Mouse (Mus musculus): ENCODE results near the gene Ccdc146. TPM values are rescaled to one million over a fixed set of nuclear protein-coding genes. Genes with fewer than 3 reads are reported as not detected.

Gene Ccdc146
- total RNA-seq, 2 experiments from 2014 or later = 0.96 to 1.1 TPM

DNA sequence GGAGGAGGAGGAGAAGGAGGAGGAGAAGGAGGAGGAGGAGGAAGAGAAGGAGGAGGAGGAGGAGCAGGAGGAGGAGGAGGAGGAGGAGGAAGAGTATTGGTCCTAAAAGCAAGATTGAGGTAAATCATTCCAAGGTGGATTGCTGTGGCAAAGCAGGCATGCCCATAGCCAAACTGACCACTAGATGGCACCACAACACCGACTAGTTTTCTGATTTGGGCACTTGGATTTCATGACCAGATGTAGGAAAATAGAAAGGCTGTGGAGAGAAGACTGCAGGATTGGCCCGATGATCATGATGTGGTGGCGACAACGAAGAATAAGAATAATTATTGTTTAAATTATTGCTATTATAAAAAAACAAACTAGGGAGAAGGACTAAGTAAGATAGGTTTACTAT, 159.4 kb downstream of the Ccdc146 start:
- DNase-seq (ENCODE audit: low spot score in 2 of 2) = peak; percentile 67 to 82

DNA sequence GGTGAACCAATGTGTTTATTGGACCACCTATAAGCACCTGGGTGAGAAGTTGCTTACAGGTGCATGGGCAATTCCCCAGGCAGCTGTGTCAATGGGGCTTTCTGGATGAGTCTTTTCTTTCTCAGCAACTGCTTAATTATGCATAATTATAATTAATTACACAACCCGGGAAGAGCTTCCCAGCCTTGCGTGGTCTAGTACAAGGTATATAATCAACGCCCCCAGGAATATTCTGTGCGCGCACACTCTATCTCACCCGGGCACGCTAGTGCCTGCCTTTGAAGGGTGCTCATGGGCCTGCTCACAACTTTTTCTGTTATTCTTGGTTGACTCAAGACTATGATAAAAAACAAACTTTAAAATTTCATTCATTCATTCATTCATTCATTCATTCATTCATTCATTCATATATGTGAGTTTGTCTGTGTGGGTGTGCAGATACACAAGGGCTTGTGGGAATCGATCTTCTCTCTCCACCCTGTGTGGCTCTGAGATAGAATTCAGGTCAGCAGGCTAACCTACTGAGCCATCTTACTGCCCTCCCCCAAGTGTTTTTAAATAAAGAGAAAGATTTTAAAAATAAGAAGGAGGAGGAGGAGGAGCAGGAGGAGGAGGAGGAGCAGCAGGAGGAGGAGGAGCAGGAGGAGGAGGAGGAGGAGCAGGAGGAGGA, 160.0 kb downstream of the Ccdc146 start:
- DNase-seq (ENCODE audit: low spot score in 2 of 2) = no peak

DNA sequence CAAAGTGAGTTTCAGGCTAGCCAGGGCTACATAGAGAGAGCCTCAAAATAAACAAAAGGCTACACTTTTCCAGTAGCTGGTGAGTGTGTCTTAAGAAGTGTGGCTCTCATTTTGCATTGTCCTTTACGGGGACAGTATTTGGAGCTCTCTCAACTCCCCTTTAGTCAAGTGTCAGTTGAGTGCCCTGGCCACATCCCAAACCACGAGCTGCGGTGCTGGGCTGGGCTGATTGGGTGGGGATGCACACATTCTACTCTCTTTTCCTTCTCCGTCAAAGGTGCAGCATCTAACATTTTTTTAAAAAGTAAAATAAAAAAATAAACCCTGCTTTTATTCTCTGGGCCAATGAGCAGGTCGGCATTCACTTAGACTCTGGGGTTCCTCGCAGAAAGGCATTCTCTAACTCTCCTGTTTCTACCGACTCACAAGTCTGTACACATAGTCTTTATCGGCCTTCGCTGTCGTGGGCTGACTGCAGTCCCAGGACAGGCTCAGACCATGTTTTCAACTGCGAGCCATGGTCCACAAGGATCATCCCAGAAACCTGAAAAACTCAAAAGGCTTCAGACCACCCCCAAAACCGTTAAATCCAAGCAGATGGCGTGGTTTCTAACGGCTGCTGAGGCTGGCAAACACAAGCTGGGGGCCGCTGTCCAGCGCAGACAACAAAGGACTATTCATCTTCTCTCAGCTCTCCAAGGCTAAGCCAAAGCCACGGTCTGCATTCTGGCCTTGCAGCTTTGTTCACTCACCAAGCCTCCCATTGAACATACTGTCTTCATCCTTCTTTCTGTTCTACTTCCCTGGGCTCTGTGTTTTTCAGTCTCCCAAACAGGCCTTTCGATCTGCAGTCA, 161.0 kb downstream of the Ccdc146 start:
- peak in 1 of 2 experiments; percentile 26 for DNase-seq (ENCODE audit: low spot score in 2 of 2)

DNA sequence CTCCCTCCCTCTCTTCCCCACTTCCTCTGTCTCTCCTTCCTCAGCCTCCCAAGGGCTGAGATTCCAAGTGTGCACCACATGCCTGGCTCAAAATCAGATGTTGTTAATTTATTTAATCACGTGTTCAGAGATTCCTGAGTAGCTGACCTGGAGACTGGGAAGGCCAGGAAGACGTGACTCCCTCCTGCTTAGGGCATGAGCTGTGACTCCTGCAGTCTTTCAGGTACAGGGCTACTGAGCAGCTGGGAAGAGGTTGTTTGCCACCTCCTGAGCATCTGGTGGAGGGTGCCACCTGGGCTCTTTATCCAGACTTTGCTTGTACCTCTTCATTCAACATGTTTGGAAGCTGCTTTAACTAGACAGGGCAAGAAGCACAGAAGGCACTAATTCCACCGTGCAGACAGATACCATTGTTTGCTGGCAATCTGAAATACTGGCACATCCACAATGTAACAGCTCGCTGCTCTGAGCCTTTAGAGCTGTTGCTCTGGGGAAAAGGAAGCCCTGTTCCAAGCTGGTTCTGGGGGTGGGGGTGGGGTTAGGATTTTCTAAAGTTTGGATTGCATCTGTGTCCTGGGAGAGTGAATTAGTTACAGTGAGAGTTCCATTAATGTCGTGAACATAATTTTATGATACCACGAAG, 163.2 kb downstream of the Ccdc146 start:
- no peak for DNase-seq (ENCODE audit: low spot score in 2 of 2)

DNA sequence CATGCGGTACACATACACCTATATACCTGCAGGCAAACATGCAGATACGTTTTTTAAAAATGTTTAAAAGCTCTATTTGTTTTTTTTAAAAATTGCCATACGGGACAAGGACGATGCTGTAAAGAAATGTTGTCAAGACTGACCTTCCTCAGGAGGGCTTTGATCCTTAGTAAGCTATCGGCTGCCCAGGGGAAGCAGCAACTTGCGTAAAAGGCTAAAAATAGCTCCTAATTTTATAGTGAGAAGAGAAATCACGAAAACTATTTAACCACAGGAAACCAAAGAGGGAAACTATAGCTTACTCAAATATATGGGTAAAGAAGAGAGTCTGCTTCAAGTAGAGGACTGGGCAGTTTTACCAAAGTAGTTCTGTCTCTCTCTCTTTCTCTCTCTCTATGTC, 163.7 kb downstream of the Ccdc146 start:
- no peak for DNase-seq (ENCODE audit: low spot score in 2 of 2)

DNA sequence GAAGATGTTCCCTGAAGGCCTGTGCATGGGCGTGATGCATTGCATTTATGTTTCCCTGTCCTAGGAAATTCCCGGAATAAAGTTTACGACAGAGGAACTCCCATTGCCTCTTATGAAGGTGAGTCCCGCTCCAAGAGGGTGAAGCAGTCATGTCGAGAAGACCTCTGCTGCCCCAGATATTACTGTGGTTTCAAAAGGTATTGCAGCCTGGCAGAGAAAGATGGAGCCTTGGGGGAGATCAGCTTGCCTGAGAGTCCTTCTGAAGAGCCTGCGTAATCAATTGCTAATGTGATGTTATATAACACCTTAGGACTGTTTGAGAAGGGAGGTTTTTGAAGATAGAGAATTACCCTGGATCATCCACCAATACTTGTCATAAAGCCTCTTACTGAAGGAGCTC, 166.7 kb downstream of the Ccdc146 start:
- no peak for DNase-seq (ENCODE audit: low spot score in 2 of 2)

DNA sequence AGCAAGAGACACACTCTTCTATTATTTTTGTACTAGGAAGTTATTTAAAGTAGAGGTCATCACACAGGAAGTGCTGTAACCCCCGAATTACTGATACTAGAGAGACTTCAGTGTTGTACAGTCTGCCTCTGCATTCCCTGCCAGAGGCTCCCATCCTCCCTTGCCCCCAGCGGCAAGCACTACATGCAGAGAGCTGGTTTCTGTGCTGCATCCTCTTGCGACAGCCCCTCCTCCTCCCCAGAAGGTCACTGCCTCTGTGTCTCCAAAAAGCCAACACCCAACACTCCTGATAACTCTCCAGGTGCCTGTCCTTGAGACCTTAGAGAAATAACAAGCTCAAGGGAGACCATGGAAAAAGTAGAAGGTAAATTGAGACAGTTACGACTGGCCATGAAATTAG, 167.4 kb downstream of the Ccdc146 start:
- DNase-seq (ENCODE audit: low spot score in 2 of 2) = no peak

DNA sequence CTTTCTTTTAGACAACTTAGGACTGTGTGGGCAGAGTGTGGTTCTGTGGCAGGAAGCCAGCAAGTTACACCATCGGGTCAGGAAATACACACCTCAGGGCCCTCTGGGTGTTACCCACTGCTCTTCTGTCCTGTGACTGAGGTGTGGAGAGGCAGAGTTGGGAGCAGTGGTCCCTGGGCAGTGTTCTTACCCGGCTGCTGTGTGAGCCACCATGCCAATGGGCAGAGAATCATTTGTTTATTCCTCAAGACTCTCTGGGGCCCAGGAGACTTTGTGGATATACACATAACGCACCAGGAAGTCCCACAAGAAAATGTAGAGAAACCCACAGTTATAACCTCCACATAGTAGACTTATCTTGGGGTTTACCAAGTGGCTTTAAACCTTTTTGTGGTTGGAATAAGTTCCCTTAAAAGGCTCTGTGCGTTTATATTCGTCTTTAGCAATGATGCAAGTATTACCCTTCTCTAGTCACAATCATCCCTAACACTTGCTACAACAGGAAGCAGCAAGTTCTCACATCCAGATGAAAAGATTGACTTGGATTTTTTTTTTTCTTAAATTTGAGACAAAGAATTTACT, 168.8 kb downstream of the Ccdc146 start:
- no peak for DNase-seq (ENCODE audit: low spot score in 2 of 2)

DNA sequence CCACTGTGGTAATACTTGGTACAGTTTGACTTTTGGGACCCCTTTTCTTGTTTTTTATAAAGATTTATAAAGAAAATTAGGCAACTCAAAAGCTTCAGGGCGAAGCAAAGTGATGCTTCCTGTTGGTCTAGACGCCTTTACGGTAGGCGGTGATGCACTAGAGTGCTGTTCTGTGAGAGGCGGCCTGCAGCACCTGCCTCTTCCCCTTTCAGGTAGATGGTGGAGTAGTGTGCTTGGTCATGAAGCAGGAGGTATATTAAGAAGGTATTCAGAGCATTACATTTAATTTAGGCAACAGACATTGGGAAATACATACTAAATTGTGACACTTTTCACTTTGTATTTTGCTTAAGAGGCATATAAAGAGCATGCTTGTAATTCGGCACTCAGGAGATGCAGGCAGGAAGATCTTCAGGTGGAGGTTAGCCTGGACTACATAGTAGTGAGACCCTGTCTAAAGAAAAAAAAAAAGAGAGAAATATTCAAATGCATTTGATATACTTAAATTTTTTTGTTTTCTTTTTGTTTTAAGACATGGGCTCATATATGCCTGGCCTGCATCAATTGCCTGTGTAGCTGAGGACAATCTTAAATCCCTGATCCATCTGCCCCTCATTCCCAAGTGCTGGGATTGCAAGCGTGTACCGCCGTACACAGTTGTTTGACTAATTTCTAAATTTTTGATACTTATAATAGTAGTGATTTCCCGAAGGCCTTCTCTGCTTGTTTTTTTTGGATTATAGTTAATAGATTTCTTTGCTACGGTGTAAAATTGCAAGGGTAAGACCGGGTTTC, 169.5 kb downstream of the Ccdc146 start:
- DNase-seq (ENCODE audit: low spot score in 2 of 2) = no peak

DNA sequence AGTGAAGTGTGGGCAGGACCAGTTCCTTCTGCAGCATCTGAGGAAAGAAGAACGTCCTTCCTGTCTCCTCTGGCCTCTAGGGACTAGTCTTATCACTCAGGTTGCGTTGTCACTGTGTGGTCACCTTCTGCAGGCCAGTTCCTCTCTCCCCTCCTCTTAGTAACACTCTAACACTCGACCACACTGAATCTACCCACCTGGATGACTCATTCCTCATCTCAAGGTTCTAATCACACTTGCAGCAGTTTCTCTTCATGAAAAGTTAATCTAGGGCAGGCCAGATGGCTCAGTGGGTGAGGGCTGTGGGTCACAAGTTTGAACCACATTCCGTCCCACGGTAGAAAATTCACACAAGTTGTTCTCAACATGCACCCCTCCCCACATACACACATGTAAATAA, 175.6 kb downstream of the Ccdc146 start:
- no peak for DNase-seq (ENCODE audit: low spot score in 2 of 2)

DNA sequence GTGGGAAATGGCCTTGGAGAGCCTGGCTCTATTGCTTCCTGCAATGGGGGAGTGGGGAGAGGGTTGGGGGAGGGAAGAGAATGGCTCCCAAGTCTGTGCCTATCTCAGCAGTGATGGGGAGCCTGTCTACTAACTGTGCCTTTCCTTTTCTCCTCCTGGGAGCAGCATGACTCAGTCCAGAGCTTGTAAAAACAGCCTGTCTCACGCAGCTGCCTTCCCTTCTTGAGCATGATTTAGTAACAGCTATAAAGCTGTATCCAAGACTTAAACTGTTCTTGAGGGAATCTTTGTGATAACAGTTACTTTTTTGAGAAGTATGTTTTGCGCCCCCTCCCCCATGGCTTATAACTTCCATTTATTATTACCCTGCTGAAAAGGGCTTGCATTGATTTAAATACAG, 176.6 kb downstream of the Ccdc146 start:
- DNase-seq (ENCODE audit: low spot score in 2 of 2) = no peak

DNA sequence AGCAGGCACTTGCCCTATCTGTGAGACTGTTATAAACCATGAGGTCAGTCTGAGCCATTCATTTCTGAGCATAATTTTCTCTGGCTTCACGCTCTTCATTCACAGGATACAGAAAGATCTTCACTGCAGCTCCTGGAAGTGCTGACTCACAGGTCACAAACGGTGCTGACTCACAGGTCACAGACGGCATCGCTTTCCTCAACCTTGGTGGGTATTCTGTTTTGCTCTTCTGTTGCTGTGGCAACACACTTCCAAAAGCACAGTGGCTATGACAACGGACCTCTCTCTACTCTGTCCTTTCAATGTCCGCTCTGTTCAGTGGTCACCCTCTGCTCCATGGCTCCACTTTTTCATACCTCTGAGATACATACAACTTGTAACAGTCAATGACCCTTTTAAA, 177.7 kb downstream of the Ccdc146 start:
- DNase-seq (ENCODE audit: low spot score in 2 of 2) = no peak

DNA sequence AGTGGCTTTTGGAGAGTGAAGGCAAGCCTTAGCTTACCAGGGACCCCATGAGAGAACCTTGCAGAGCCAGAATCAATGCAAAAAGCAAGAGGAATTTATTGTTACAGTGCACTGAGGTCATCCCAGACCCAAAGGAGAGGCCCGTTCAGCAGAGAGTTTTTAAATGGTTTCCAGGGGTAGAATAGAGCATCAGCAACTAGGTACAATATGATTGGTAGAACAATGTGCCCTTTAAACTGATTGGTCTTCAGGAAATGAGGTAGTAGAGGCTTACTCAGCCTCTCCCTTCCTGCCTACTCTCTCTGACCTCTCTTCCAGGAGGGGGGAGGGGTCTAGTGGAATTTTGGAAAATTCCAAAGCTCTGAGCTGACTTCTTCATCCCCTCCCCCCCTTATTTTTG, 179.2 kb downstream of the Ccdc146 start:
- no peak for DNase-seq (ENCODE audit: low spot score in 2 of 2)

DNA sequence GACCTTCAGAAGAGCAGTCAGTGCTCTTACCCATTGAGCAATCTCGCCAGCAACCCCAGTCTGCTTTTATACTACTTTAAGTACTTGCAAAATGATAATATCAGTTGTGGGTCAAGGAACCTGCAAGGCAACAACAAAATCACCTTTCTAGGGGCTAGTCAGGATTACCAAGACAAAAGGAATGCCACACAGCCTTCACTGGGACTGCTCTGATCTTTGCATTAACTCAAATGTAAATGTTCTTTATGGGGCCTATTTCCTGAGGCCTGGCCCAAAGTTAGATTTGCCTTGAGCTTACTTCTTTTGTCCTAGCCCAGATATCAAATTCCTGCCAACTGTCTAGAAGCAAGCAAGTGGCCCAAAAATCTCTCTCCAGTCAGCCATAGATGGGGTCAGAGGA, 179.9 kb downstream of the Ccdc146 start:
- DNase-seq (ENCODE audit: low spot score in 2 of 2) = no peak

Other genes with a start within 250 kb of the Ccdc146 start
- 1 to 10 TPM; 6.0 to 7.1 TPM for gene Gsap, start 238.4 kb downstream of the Ccdc146 start, total RNA-seq (2021)
- 1 to 10 TPM; 5.1 to 6.3 TPM for gene Fgl2, start 52.0 kb downstream of the Ccdc146 start, total RNA-seq (2021)
- gene Fam185a, start 281 bp upstream of the Ccdc146 start, total RNA-seq (2021) = 1 to 10 TPM; 4.1 to 4.9 TPM
- 10 to 100 TPM; 59.6 to 70.9 TPM for gene Lrrc17, start 118.9 kb upstream of the Ccdc146 start, total RNA-seq (2021)
- gene Fbxl13, start 221.0 kb upstream of the Ccdc146 start, total RNA-seq (2021) = under 1 TPM; 0.29 to 0.34 TPM
- gene Armc10, start 221.1 kb upstream of the Ccdc146 start, total RNA-seq (2021) = 10 to 100 TPM; 12.6 to 12.8 TPM